Mouse (Mus musculus) hindbrain, embryonic 15.5 days (tissue): ENCODE measurements around the gene Prodh2. TPM values are rescaled to one million over a fixed set of nuclear protein-coding genes. Genes with fewer than 3 reads are reported as not detected.
"Not testable (repeated sequence)": the region's sequence is repeated elsewhere in the genome, so short reads cannot be mapped to it uniquely, and the experiment has no call there.

ENCODE experiments used
- ATAC-seq: fragments of 200-750 bp; cut with Nextera tagmentation; 2 replicates; pipeline ENCODE4 v1.8.0; 2017; ENCODE audit warnings: low read depth, moderate number of reproducible peaks, moderate TSS enrichment; ENCODE audit not compliant: low FRiP score
- H3K27ac ChIP-seq: fragments of 300-500 bp; sonication (generic); replicated peaks from 2 replicates; pipeline ENCODE4 v1.5.1; 2015; ENCODE audit warnings: mild to moderate bottlenecking, inconsistent platforms
- H3K27me3 ChIP-seq: fragments of 300-500 bp; sonication (generic); 2 replicates; pipeline ENCODE4 v1.6.1; 2015; ENCODE audit warnings: control low read depth, inconsistent platforms
- H3K36me3 ChIP-seq: fragments of 300-500 bp; sonication (generic); 2 replicates; pipeline ENCODE4 v1.6.1; 2015; ENCODE audit warnings: control low read depth, inconsistent platforms
- H3K4me1 ChIP-seq: fragments of 300-500 bp; sonication (generic); replicated peaks from 2 replicates; pipeline ENCODE4 v1.6.1; 2015; ENCODE audit warnings: control low read depth, inconsistent platforms
- H3K4me2 ChIP-seq: fragments of 300-500 bp; sonication (generic); 2 replicates; pipeline ENCODE4 v1.6.1; 2015; ENCODE audit warnings: moderate library complexity, mild to moderate bottlenecking, inconsistent platforms
- H3K4me3 ChIP-seq: fragments of 300-500 bp; sonication (generic); 2 replicates; pipeline ENCODE4 v1.5.1; 2015; ENCODE audit warnings: mild to moderate bottlenecking, inconsistent platforms
- H3K9ac ChIP-seq: fragments of 300-500 bp; sonication (generic); 2 replicates; pipeline ENCODE4 v1.6.1; 2015; ENCODE audit warnings: inconsistent platforms
- H3K9me3 ChIP-seq: fragments of 300-500 bp; sonication (generic); 2 replicates; pipeline ENCODE4 v1.6.1; 2016; ENCODE audit warnings: control low read depth, inconsistent platforms
- WGBS: fragments of 180-500 bp; shearing (Covaris S2); methylation state at CpG from one replicate; pipeline ENCODE4 v1.1.7; 2015; 5-methylcytosine and 5-hydroxymethylcytosine counted together
- polyA plus RNA-seq: library from polyadenylated mRNA; unstranded; fragments of >200 nt; fragmentation: Nextera tagmentation; extraction: Ambion mirVana; gene quantifications from 2 replicates; pipeline ENCODE4 v1.2.1, GENCODE M21; 2015

Prodh2 gene
- polyA plus RNA-seq, 1 experiment from 2014 or later = 0.36 TPM

DNA sequence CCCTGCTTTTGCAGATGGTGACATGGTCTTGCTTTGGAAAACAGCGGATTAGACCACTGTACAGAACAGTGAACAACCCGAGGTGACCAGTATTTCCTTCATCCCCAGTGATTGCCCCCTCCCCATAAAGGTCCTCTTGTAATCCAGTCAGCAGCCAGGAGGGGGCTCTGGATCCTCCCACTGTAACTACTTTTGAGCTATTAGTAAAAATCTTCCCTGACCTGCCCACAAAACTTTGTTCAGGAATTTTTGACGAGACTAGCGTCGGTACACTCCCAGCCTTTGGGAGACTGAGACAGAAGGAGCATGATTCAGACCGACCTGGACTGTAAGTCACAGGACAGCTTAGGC is 2.5 kb upstream of the Prodh2 start:
- Histone ChIP-seq H3K4me1 (no peaks in the 10 kb centered on the region), H3K4me3 (no peak overlapping the region), H3K27ac (no peak overlapping the region), H3K4me2 (no peak overlapping the region), H3K9me3 (no peaks in the 10 kb centered on the region), H3K36me3 (no peaks in the 10 kb centered on the region), H3K27me3 (0 out of 2 replicates have a peak, but pooled peaks cover 2% of the 10 kb centered on the region), H3K9ac (no peak overlapping the region)
- 21% methylated on average over 6 of the region's 6 CpGs for WGBS
- ATAC-seq = no peak

- no peak for ATAC-seq
- Histone ChIP-seq H3K27me3 (0 out of 2 replicates have a peak, but pooled peaks cover 2% of the 10 kb centered on the region), H3K4me2 (no peak overlapping the region), H3K4me3 (no peak overlapping the region), H3K9me3 (no peaks in the 10 kb centered on the region), H3K27ac (no peak overlapping the region), H3K36me3 (no peaks in the 10 kb centered on the region), H3K4me1 (no peaks in the 10 kb centered on the region), H3K9ac (no peak overlapping the region)
- 12% methylated on average over 4 of the region's 4 CpGs for WGBS
Observed at GRCm38 (mm10) chr7:30492765-30493164, 657 bp upstream of the Prodh2 start.

DNA sequence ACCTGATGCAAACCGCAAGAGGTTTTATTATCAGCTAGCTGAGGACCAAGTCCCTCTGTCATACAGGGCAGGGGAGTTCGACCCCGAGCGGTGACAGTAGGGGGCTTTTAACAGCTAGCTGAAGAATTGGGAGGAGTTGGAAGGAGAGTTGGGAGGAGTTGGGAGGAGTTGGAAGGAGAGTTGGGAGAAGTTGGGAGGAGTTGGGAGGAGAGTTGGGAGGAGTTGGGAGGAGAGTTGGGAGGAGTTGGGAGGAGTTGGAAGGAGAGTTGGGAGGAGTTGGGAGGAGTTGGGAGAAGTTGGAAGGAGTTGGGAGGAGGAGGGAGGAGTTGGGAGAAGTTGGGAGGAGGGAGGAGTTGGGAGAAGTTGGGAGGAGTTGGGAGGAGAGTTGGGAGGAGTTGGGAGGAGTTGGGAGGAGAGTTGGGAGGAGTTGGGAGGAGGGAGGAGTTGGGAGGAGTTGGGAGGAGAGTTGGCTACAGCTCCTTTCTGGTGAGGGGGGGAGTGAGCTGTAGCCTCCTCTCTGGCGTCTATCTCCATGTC is 2.2 kb downstream of the Prodh2 start:
- not testable (repeated sequence) for H3K27me3 ChIP-seq, H3K4me2 ChIP-seq, H3K27ac ChIP-seq, ATAC-seq, H3K9me3 ChIP-seq, H3K4me3 ChIP-seq, H3K9ac ChIP-seq, H3K36me3 ChIP-seq, H3K4me1 ChIP-seq
- 65% methylated on average over 5 of the region's 5 CpGs for WGBS

GRCm38 (mm10) chr7:30501159-30501558 is 7.7 kb downstream of the Prodh2 start:
- 77% methylated on average over 5 of the region's 5 CpGs for WGBS
- H3K9ac ChIP-seq, H3K4me2 ChIP-seq, H3K36me3 ChIP-seq, H3K27ac ChIP-seq, H3K27me3 ChIP-seq, H3K4me1 ChIP-seq, H3K9me3 ChIP-seq, ATAC-seq, H3K4me3 ChIP-seq: not testable (repeated sequence)

DNA sequence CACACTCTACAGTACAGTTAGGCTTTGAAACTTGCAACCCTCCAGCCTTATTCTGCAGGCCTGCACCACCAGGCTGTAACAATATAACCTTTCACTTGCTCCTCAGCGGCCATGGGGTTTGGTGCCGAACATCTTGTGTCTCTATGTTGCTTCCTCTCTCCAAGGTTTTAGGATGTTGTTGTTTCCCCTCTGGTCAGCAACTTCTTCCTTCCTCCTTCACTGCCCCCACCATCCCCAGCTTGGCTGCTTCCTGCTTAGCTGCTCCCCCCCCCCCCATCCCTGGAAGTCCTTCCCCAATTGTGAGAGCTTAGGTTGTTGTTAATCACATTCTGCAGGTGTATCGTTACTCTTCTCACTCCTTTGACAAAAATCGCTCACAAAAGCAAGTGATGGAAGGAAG is 14.6 kb downstream of the Prodh2 start:
- Histone ChIP-seq H3K27me3 (no peaks in the 10 kb centered on the region), H3K36me3 (no peaks in the 10 kb centered on the region), H3K9ac (no peak overlapping the region), H3K4me1 (no peaks in the 10 kb centered on the region), H3K4me2 (no peak overlapping the region), H3K4me3 (no peak overlapping the region), H3K27ac (no peak overlapping the region), H3K9me3 (no peaks in the 10 kb centered on the region)
- no peak for ATAC-seq
- 76% methylated on average over 4 of the region's 4 CpGs for WGBS

- Histone ChIP-seq H3K27ac (no peak overlapping the region), H3K4me2 (no peak overlapping the region), H3K4me3 (no peak overlapping the region), H3K9me3 (no peaks in the 10 kb centered on the region), H3K4me1 (no peaks in the 10 kb centered on the region), H3K9ac (no peak overlapping the region), H3K27me3 (no peaks in the 10 kb centered on the region), H3K36me3 (no peaks in the 10 kb centered on the region)
- no peak for ATAC-seq
- 58% methylated on average over 24 of the region's 24 CpGs for WGBS
Observed at GRCm38 (mm10) chr7:30515003-30515760, 21.8 kb downstream of the Prodh2 start.

DNA sequence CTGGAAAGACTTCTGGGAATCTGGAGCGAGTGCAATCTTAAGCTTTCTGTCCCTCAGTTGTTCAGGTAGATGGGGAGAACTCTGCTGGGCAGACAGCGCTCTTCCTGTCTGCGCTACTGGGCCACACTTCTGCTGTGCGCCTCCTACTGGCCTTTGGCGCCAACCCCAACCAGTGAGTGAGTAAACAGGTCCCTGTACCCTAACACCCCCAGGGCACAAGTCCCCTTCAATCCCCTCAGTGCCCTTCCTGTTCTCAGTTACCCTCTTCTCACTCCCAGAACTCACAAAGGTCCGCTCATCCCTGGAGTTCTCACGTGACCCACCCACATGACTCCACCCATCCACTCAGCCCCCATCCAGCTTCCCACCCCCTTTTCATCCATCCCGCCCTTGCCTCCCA is 24.9 kb downstream of the Prodh2 start:
- Histone ChIP-seq H3K27ac (no peak overlapping the region), H3K9me3 (no peaks in the 10 kb centered on the region), H3K27me3 (no peaks in the 10 kb centered on the region), H3K4me1 (no peaks in the 10 kb centered on the region), H3K9ac (no peak overlapping the region), H3K4me2 (no peak overlapping the region), H3K36me3 (peaks cover 7% of the 10 kb centered on the region), H3K4me3 (no peak overlapping the region)
- 50% methylated on average over 8 of the region's 8 CpGs for WGBS
- no peak for ATAC-seq

- H3K9me3 ChIP-seq = no peaks in the 10 kb centered on the region
- no peak overlapping the region for H3K9ac ChIP-seq
- H3K4me3 ChIP-seq = no peak overlapping the region
- H3K27me3 ChIP-seq = no peaks in the 10 kb centered on the region
- no peak overlapping the region for H3K27ac ChIP-seq
- ATAC-seq = no peak; the same call in 1 of the 2 replicates
- no peaks in the 10 kb centered on the region for H3K4me1 ChIP-seq
- 60% methylated on average over 4 of the region's 4 CpGs for WGBS
- H3K36me3 ChIP-seq = peaks cover 26% of the 10 kb centered on the region
- no peak overlapping the region for H3K4me2 ChIP-seq
Observed at GRCm38 (mm10) chr7:30520396-30520795, 27.0 kb downstream of the Prodh2 start.

GRCm38 (mm10) chr7:30520856-30521255 is 27.4 kb downstream of the Prodh2 start:
- Histone ChIP-seq H3K27ac (no peak overlapping the region), H3K9ac (no peak overlapping the region), H3K4me3 (no peak overlapping the region), H3K27me3 (no peaks in the 10 kb centered on the region), H3K36me3 (peaks cover 31% of the 10 kb centered on the region), H3K9me3 (no peaks in the 10 kb centered on the region), H3K4me1 (no peaks in the 10 kb centered on the region), H3K4me2 (no peak overlapping the region)
- 69% methylated on average over 5 of the region's 5 CpGs for WGBS
- ATAC-seq = peak; percentile 12; the same call in 1 of the 2 replicates

DNA sequence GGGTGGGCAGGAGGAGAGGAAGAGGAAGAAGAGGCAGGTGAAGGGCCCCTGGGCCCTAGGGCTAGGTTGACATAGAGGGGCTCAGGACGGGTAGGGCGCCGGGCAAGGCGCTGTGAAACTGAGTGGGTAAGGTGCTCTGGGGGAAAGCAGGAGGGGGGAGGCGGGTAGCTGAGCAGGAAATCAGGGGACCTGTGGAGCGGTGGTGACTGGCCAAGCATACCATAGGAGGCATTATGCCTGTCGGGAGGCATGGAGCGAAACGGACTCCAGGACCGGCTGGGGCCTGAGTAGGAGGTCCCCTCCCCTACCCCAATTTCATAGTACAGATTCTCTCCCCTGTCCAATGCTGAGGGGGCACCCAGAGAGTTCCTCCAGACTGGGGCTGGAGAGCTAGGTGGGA is 29.4 kb downstream of the Prodh2 start:
- H3K4me1 ChIP-seq = no peaks in the 10 kb centered on the region
- H3K9me3 ChIP-seq = no peaks in the 10 kb centered on the region
- H3K36me3 ChIP-seq = peaks cover 49% of the 10 kb centered on the region
- no peaks in the 10 kb centered on the region for H3K27me3 ChIP-seq
- no peak overlapping the region for H3K27ac ChIP-seq
- 86% methylated on average over 10 of the region's 10 CpGs for WGBS
- no peak overlapping the region for H3K4me3 ChIP-seq
- H3K9ac ChIP-seq = no peak overlapping the region
- H3K4me2 ChIP-seq = no peak overlapping the region
- ATAC-seq = no peak

GRCm38 (mm10) chr7:30524487-30524886 is 31.1 kb downstream of the Prodh2 start:
- no peak overlapping the region for H3K27ac ChIP-seq
- no peak overlapping the region for H3K9ac ChIP-seq
- H3K27me3 ChIP-seq = no peaks in the 10 kb centered on the region
- no peak overlapping the region for H3K4me2 ChIP-seq
- no peaks in the 10 kb centered on the region for H3K4me1 ChIP-seq
- 78% methylated on average over 6 of the region's 6 CpGs for WGBS
- no peaks in the 10 kb centered on the region for H3K9me3 ChIP-seq
- peaks cover 65% of the 10 kb centered on the region for H3K36me3 ChIP-seq
- ATAC-seq = no peak
- no peak overlapping the region for H3K4me3 ChIP-seq

DNA sequence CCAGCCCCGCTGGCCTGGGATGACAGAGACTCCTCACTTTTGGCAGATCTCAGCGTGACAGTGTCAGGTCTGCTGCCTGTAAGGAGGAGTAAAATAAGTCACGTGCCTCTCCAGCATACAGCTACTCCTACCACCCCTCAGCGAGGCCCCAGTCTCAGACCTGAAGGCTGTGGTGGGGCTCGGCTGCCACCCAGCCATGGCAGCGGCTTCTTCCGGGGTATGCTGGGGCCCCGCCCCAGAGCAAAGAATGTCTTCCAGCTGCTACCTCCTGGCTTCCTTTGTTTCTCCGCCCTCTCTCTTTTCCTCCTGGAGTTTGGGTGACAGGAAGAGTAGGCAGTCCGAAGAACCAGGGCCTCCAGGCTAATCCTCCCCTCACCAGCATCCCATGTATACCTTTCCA is 32.5 kb downstream of the Prodh2 start:
- no peak overlapping the region for H3K4me2 ChIP-seq
- peaks cover 80% of the 10 kb centered on the region for H3K36me3 ChIP-seq
- peaks cover 3% of the 10 kb centered on the region; the same call in 1 of the 2 replicates for H3K4me1 ChIP-seq
- no peaks in the 10 kb centered on the region for H3K27me3 ChIP-seq
- no peaks in the 10 kb centered on the region for H3K9me3 ChIP-seq
- no peak overlapping the region for H3K9ac ChIP-seq
- H3K4me3 ChIP-seq = no peak overlapping the region
- 41% methylated on average over 10 of the region's 10 CpGs for WGBS
- no peak for ATAC-seq
- H3K27ac ChIP-seq = no peak overlapping the region

DNA sequence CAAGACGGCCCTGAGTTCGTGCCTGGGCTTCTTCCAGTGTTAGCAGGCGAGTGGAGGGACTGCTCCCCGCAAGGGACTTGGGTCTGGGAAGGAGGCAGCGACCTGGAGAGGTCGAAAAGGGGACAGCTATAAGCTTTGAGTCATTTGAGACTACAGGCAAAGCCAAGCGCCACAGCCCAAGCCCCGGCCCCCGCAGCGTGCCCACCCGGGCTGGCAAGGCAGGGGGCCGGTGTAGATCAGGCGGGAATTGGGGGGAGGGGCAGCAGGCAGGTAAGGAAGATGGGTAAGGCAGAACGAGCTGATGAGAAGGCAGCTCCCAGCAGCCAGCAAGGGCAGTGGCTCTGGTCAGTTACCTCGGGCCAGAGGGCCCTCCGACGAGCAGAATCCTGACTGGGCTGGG is 33.0 kb downstream of the Prodh2 start:
- ATAC-seq = no peak
- Histone ChIP-seq H3K4me2 (no peak overlapping the region), H3K36me3 (peaks cover 84% of the 10 kb centered on the region), H3K4me3 (no peak overlapping the region), H3K4me1 (peaks cover 7% of the 10 kb centered on the region), H3K9me3 (no peaks in the 10 kb centered on the region), H3K27me3 (no peaks in the 10 kb centered on the region), H3K9ac (no peak overlapping the region), H3K27ac (no peak overlapping the region)
- WGBS = 33% methylated on average over 17 of the region's 17 CpGs
